Mouse (Mus musculus) common myeloid progenitor, adult 5-6 weeks (primary cell): Measurements from ENCODE around the gene Myo19. TPM values are rescaled to one million over a fixed set of nuclear protein-coding genes. Genes with fewer than 3 reads are reported as not detected.
A peak's percentile ranks its signal among the peaks of the same experiment; 100 is the strongest.

Source experiments
- ATAC-seq: replicated peaks from 2 replicates; pipeline ENCODE4 v1.8.0; 2016; ENCODE audit warnings: low read depth, mild to moderate bottlenecking, moderate TSS enrichment, inconsistent platforms; ENCODE audit not compliant: poor library complexity, severe bottlenecking
- total RNA-seq: library from RNA; stranded (forward); fragments of 200-1000, 187-1606 nt; gene quantifications from 2 replicates; pipeline ENCODE4 v1.2.3, GENCODE M21; 2017

Gene Myo19
- total RNA-seq, 1 experiment from 2014 or later = 4.9 TPM

DNA sequence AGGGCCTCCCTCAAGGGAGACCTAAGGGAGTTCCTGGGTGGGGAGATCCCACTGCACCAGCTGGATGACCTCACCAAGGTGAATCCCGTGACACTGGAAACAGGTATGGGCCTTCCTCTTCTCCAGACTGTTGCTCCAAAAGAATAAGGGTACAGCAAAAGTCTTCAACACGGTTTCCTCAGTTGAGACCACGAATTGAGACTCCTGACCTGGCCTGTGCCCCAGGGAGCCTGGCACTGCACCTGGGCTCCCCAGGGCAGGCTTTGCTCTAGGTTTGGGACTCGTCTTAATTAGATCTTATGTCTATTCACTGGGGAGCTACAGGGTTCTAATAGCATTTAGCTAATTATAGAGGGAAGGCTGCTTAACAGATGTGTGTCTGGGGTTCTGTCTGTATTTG, 5.3 kb downstream of the Myo19 start:
- ATAC-seq = no peak

DNA sequence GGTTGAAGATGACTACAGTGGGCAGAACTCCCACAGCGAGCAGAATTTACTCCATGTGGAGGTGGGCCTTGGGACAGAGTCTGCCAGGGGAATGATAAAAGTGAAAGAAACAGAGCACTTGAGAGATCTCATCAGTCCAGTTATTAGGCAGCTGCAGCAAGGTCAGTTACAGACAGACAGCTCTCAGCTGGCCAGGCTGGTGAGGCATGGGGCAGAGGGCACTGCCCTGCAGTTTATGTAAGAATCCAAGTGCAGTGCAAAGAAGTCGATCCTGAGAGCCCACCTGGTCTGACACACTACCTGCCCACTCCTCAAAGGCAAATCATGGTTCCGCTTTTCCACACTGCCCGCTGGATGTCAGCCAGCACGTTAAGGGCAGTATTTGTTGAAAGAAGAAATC, 6.3 kb downstream of the Myo19 start:
- no peak for ATAC-seq

GRCm38 (mm10) chr11:84886767-84887511, 7.0 kb downstream of the Myo19 start:
- no peak for ATAC-seq

DNA sequence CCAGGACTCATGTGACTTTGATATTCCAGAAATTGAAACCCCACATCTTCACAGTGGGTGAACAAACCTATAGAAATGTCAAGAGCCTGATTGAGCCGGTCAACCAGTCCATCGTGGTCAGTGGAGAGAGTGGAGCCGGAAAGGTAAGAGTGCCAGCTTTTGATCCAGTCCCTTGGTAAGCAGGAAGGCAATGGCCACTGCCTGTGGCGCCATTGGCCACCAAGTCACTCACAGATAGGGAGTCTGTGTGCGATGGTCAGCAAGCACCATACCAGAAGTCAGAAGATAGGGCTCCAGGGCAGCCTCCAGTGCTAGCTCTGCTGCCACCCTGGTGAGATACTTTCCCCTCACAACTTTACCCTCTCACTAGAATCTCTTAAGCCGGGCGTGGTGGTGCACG, 8.1 kb downstream of the Myo19 start:
- ATAC-seq = no peak

DNA sequence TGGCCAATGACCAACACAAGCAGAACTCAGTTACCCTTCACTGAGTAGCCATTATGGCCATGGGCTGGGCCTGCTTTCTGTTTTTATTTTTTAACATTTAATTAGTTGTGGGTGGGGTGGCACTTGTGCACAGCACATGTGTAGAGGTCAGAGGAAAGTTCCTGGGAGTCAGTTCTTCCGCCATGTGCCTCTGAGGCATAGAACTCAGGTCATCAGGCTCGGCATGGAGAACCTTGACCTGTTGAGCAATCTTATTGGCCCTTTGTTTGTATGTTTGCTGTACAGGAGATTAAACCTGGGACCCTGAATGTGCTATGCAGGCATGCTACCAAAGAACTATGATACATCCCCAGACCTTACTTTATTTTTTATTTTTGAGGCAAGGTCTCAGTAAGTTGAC, 9.5 kb downstream of the Myo19 start:
- no peak for ATAC-seq

- no peak for ATAC-seq
These were observed 11.8 kb downstream of the Myo19 start for GRCm38 (mm10) chr11:84891705-84892104.

DNA sequence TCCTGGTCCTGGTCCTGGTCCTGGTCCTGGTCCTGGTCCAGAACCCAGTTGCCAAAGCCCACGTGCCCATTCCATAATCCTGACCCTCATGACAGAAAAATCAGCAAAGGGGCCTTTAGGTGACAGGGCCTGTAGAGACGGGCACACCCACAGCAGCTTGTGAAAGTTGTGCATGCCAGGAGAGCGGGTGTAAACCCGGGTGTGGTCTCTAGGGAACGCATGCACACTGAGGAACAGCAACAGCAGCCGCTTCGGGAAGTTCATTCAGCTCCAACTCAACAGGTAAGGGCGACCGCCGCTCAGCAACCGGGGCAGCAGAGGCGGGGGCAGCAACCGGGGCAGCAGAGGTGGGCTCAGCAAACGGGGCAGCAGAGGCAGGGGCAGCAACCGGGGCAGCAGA, 13.2 kb downstream of the Myo19 start:
- no peak for ATAC-seq

GRCm38 (mm10) chr11:84904597-84905144, 24.7 kb downstream of the Myo19 start:
- ATAC-seq = no peak

- no peak for ATAC-seq
These were observed 27.1 kb downstream of the Myo19 start for GRCm38 (mm10) chr11:84907081-84907480.

DNA sequence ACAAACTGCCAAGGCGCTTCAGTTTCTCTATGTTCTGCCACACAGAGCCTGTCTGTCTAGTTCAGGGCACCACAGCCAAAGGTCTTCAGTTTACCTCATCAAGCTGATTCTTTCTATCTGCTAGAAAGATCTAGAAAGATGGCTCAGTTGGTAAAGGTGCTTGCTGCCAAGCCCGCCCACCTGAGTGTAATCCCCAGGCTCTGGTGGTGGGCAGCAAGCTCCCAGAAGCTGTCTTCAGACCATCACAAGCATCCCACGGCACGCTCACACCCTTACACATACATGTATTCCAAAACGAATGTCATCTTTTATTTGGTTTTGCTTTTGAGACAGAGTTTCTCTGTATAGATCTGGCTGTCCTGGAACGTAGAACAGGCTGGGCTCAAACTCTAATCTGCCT, 28.5 kb downstream of the Myo19 start:
- ATAC-seq = no peak

DNA sequence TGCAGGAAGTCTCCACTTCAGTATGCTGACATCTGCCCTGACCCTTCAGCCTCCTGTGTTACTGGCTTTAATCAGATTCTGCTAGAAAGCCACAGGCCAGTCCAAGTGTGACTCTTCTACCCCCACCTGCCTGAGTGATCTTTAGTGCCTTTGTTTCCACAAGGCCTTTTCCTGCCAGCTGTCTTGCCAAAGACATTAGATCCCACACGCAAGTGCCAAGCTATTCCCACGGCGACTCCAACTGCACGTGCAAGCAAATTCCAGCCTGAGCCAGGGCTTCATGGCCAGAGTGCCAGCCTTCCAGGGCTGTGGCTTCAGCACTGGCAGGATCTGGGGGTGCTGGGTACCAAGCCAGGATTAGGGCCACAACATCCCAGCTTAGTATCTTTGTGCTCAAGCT, 30.5 kb downstream of the Myo19 start:
- no peak for ATAC-seq

DNA sequence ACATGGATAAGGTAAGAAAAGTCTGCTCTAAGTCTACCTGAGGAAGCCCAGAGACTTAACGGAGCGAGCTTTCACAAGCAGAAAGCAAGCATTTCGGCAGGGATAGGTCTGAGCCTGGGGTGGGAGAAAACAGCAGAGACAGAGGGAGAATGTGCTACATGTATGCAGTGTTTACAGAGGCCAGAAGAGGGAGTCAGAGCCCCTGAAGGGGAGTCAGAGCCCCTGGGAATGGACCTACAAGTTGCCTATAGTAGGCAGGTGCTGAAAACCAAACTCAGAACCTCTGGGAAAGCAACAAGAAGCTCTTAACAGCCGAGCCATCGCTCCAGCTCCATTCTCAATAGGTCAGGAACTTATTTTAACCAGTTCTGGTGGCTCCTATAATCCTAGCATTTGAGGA, 34.7 kb downstream of the Myo19 start:
- no peak for ATAC-seq

DNA sequence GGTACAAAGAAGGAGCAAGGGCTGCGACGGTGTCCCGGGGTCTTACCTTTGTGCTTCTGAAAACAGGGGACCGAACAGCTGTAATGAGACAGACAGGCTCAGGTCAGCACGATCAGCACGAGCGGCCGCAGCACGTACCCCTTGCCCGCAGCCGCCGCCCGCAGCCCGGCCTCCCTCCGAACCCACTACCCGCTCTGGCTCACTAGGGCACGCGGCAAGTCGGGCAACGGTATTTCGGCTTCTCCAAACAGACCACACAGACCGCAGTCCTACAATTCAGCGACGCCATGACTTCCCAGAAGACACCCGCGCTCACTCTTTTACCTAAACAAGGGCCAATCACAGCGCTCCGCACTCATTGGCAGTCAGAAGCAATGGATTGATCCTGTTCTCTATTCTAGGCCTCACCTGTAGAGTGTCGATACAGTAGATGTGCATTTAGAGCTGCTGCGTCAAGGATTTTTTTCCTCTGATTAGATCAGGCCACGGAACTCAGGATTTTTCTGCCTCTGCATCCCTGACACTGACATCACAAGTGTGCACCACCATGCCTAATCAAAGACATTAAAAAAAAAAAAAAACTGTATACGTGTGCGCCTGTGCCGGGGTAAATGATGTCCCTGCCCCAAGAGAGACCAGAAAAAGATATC, 36.2 kb downstream of the Myo19 start, which contains the start of gene Znhit3:
TSS of gene Znhit3 (minus strand) at position 314 of the 650 bp plus-strand sequence.
- peak; percentile 95 for ATAC-seq

DNA sequence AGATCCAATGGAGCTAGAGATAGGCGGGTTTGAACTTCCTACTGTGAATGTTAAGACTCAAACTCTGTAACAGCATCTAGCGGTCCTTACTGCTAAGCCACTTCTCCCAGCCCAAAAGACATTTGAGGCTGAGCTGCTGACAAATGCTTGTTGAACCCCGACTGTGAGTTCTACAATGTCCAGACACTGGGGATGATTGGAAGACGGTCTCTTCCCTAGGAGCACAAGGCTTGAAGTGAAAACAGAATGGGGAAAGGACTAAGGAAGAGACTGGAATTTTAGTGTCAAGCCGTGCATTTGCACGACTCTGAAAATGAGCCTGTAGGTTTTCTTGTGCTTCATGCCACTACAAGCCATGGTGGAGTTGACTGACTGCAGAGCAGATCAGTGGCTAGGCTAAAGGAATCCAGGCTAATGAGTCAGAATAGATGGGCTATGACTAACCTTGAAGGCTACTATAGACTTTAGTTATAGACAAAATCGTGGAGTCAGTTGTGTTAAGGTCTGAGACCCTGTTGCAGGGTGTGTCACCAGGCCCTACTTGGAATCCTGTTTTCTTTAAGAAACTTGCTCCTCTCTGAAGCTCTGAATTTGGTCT, 36.9 kb downstream of the Myo19 start:
- no peak for ATAC-seq

GRCm38 (mm10) chr11:84918425-84918824, 38.5 kb downstream of the Myo19 start:
- ATAC-seq = peak; percentile 48; the same call in 1 of the 2 replicates

GRCm38 (mm10) chr11:84919276-84919675, 39.3 kb downstream of the Myo19 start:
- ATAC-seq = peak; percentile 41

GRCm38 (mm10) chr11:84919951-84920350, 40.0 kb downstream of the Myo19 start:
- ATAC-seq = no peak

GRCm38 (mm10) chr11:84920981-84921380, 41.0 kb downstream of the Myo19 start:
- no peak for ATAC-seq

GRCm38 (mm10) chr11:84932261-84932660, 52.3 kb downstream of the Myo19 start:
- ATAC-seq = no peak

GRCm38 (mm10) chr11:84939508-84940053, 59.6 kb downstream of the Myo19 start:
- ATAC-seq = no peak

GRCm38 (mm10) chr11:84940140-84940539, 60.2 kb downstream of the Myo19 start:
- no peak for ATAC-seq
